Mouse (Mus musculus) Patski (cell line): ENCODE data around the gene Nrxn3. TPM values are rescaled to one million over a fixed set of nuclear protein-coding genes. Genes with fewer than 3 reads are reported as not detected.

ENCODE experiments used
- ATAC-seq: fragments of 100-300 bp; one replicate; pipeline ENCODE4 v1.8.0; 2021
- CTCF ChIA-PET: fragments of 350-600 bp; sonication (Branson Sonifier 250); formaldehyde crosslinking; loops from one replicate; lab custom pipeline; 2022; ENCODE audit warnings: inconsistent platforms; lab: Charles Lee
- POLR2A ChIA-PET: fragments of 350-600 bp; sonication (Branson Sonifier 250); formaldehyde crosslinking; loops from one replicate; lab custom pipeline; 2022; ENCODE audit warnings: antibody characterized with exemption, inconsistent platforms; lab: Charles Lee
- DNase-seq: peaks from one replicate; pipeline ENCODE4 v3.0.0-alpha.2; 2011; ENCODE audit warnings: low read depth, low spot score
- H3K27me3 ChIP-seq: fragments of 371-371 bp; one replicate; pipeline ENCODE4 v1.5.1; 2021
- CTCF ChIP-seq: fragments of 100-300 bp; IDR thresholded peaks from one replicate; pipeline ENCODE4 v1.5.1; 2021
- in situ Hi-C: fragments of 300-500 bp; cut with MboI; formaldehyde crosslinking; loops from 3 replicates; pipeline ENCODE4 v1.11.1; 2018; ENCODE audit warnings: low pct_unique_long_range_greater_than_20kb, mixed read lengths
- polyA plus RNA-seq: library from polyadenylated mRNA; unstranded; gene quantifications from one replicate; pipeline ENCODE4 v1.2.3, GENCODE M21; 2021

The Nrxn3 gene
- polyA plus RNA-seq, 1 experiment from 2014 or later = not detected

DNA sequence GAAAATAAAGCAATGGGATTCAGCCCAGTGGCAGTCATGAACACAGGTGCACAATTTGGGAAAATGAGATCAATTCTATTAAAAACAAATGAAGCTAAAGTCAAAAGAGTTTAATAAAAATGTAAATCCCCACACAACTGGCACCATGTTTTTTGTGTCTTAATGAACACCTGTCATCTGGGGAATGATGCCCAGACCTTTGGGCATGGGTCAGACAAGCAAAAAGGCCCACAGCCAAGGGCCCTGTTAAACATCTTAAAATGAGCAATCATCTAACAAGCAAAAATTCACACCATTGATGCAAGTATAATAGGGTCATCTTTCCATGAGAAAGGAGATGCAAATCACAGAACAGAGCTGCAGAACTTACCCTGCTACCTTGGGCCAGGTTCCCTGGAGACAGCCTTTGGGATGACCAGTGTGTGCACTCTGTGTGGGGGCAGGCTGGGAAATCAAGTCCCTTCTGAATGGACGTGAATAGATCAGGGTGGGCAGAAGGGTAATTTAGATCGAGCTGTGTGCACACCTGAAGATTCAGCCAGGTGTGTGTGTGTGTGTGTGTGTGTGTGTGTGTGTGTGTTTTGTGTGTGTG, 1223.3 kb downstream of the Nrxn3 start:
- in situ Hi-C loops = no loop called here

DNA sequence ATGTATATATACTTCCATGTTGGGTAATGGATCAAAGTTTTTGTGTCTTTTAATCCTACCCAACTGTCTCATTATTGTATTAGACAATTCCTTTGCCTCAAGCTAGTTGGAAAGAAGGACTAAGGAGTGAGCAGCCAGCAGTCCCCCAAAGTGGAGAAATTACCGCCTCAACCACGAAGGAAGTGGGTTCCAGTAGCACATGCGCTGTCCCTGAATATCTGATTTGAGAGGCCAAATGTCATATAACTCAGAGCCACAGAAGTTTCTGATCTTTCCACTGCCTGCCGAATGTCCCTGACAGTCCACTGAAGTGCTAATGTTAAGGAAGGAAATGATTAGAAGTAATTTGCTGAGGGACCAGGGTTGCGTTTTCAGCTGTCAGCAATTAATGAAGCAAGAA, 1223.8 kb downstream of the Nrxn3 start:
- H3K27me3 ChIP-seq = no peaks in the 10 kb centered on the region
- no peak for ATAC-seq
- POLR2A ChIA-PET = no interaction called here
- no peak for TF ChIP-seq CTCF
- in situ Hi-C loops = no loop called here
- DNase-seq = no peak
- CTCF ChIA-PET = interaction anchor here (1.3 kb wide), 1 partner anchor 8 kb away, joined by 3 read pairs; no protein-coding TSS in a partner anchor

More for the DNA sequence above, 1223.3 kb downstream of the Nrxn3 start:
- CTCF ChIA-PET = interaction anchor here (1.3 kb wide), 1 partner anchor 8 kb away, joined by 3 read pairs; no protein-coding TSS in a partner anchor
- ATAC-seq (no peak), DNase-seq (no peak)
- POLR2A ChIA-PET = no interaction called here
- no peak for TF ChIP-seq CTCF
- H3K27me3 ChIP-seq = no peaks in the 10 kb centered on the region

DNA sequence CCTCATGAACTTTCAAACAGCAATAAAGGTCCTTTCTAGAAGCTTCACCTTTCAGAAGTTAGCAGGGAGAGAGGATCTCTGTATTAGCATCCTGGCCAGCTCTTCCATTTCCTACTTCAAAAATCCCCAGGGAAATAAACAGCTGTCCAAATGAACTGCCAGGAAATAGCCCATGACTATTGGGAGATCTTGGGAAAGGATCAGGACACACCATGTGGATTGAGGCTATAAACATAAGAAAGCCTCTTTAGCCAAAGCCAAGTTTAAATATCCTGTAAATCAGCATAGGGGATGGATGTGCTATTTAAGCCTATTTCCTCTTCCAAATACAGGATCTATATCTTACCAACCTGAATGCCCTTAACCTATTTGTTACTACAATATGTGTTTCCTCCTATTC, 1230.6 kb downstream of the Nrxn3 start:
- CTCF ChIA-PET = no interaction called here
- DNase-seq (no peak), ATAC-seq (no peak)
- in situ Hi-C loops = no loop called here
- no peak for TF ChIP-seq CTCF
- POLR2A ChIA-PET = no interaction called here
- no peaks in the 10 kb centered on the region for H3K27me3 ChIP-seq

DNA sequence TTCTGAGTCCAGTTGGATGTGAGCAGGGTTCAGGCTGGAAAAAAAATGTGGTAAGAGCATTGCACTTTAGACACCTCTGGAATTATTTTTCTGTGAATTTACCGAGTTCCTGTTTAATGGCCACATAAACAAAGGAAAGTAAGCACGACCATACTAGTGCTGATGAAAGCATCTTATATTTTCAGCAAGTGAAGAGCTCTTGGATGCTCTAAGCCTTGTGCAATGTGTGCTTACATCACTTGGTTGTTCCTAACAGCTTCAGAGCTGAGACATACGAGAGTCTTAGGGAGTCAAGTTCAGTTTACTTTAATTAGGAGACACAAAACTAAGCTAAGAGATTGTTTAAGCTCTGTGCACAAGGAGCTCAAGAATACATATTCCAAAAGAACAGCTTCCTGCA, 1231.0 kb downstream of the Nrxn3 start:
- POLR2A ChIA-PET = no interaction called here
- CTCF ChIA-PET = interaction anchor here (1.3 kb wide), 1 partner anchor 8 kb away, joined by 3 read pairs; no protein-coding TSS in a partner anchor
- ATAC-seq (no peak), DNase-seq (no peak)
- in situ Hi-C loops = no loop called here
- no peaks in the 10 kb centered on the region for H3K27me3 ChIP-seq
- TF ChIP-seq CTCF = no peak

DNA sequence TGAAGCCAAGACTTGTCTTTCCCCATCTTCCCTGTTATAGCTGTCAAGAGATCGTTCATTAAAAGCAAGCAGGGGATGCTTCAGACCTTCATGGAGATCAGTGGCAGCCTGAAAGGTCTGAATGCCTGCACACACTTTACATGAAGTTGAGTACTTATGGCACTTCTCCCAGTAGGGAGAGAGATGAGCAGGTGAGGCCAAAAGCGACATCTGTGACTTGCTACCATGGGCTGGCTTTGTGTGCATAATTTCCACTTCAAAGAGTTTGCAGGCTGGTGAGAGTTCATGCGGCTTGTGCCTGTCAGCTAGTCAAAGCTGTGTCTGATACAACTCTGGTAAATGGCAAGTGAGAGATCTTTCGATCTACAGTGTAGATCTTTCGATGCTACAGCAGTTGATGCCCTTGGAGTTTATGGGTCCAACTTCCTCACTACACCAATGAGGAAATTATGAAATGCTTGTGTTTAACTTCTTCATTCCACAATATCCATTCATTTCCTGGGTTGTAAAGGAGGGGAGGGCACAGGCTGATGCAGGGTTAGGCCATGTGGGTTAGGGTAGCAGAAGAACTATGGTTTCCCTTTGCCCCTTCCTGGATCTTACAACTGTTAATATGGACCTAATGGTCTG, 1231.9 kb downstream of the Nrxn3 start:
- CTCF ChIA-PET = interaction anchor here (1.3 kb wide), 1 partner anchor 9 kb away, joined by 3 read pairs; no protein-coding TSS in a partner anchor

DNA sequence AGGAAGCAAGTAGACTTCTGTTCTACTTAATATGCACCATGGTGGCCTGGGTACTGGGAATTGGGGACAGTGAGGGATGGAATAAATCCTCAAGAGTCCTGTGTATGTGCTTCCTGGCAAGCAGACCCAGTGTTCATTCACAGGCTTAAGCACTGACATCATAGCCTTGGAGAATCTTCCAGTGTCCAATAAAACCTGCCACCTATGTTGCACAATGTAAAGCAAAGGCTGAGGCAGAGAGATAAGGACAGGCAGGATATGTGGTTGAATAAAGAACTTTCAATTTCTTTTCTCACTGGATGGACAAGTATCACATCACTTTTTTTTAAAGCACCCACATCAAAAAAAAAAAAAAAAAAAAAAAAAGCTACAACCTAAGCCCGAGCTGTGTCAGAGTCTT, 1240.4 kb downstream of the Nrxn3 start:
- in situ Hi-C loops = no loop called here
- CTCF ChIA-PET = interaction anchor here (1.3 kb wide), 1 partner anchor 13 kb away, joined by 3 read pairs; no protein-coding TSS in a partner anchor
- no peaks in the 10 kb centered on the region for H3K27me3 ChIP-seq
- POLR2A ChIA-PET = no interaction called here
- DNase-seq (no peak), ATAC-seq (no peak)
- no peak for TF ChIP-seq CTCF

More for the DNA sequence above, 1231.9 kb downstream of the Nrxn3 start:
- DNase-seq (no peak), ATAC-seq (no peak)
- TF ChIP-seq CTCF = no peak
- in situ Hi-C loops = no loop called here
- H3K27me3 ChIP-seq = no peaks in the 10 kb centered on the region
- POLR2A ChIA-PET = no interaction called here

DNA sequence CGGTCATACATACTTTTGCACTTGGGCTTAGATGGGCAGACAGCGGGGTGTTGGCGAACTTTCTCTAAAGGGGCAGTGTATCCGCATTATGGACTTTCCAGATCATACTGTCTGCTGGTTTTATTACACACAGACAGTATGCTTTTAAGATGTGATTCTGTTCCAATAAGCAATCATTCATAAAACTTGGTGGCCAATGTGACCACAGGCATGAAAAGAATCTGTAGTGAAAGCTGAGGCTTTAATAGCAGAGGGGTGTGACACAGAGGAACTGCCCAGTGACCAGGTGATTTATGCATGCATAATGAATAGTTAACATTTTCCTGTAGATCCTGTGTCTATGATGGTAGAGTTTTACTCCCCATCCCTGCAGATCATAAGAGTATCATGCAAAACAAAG, 1254.0 kb downstream of the Nrxn3 start:
- ATAC-seq (peak; percentile 73), DNase-seq (no peak)
- ChIA-PET CTCF (no interaction called here), POLR2A (no interaction called here)
- no peak for TF ChIP-seq CTCF
- H3K27me3 ChIP-seq = no peaks in the 10 kb centered on the region
- in situ Hi-C loops = loop anchor here (10.0 kb wide), 1 partner anchor 188 kb away; no protein-coding TSS in a partner anchor

DNA sequence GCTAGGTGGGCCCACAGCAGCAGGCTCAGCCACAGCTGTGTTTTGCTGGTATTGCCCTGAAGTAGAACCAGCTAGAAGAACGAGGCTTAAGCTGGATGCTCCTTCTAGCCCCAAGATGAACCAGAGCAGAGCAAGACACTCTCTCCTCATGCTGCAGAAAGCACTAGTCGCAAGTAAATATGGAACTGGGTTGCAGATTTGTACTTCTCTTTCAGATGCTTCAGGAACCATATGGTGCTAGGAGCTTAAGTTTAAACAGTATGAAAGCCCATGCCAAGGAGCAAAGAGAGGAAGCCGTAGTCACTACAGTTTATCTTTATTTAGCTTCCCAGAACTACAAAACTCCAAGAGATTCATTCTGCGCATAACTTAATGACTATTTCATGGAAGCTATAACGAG, 1254.8 kb downstream of the Nrxn3 start:
- ChIA-PET POLR2A (no interaction called here), CTCF (no interaction called here)
- no peaks in the 10 kb centered on the region for H3K27me3 ChIP-seq
- in situ Hi-C loops = loop anchor here (10.0 kb wide), 1 partner anchor 187 kb away; no protein-coding TSS in a partner anchor
- no peak for TF ChIP-seq CTCF
- ATAC-seq (no peak), DNase-seq (no peak)

DNA sequence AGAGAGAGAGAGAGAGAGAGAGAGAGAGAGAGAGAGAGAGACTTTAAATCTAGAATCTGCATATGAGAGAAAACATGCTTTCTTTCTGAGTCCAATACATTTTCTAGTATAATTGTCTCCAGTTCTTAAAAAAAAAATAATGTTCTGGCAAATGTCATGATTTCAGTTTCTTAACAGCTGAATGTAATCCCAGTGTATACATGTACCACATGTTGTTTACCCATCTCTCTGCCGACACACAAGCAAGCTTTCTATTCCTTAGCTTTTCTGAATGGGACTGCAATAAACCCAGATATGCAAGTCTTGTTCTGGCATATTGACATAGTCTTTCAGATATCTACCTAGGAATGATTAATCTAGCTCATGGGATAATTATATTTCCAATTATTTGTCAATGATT, 1256.5 kb downstream of the Nrxn3 start:
- ChIA-PET POLR2A (no interaction called here), CTCF (interaction anchor here (0.7 kb wide), 1 partner anchor 133 kb away, joined by 3 read pairs; no protein-coding TSS in a partner anchor)
- H3K27me3 ChIP-seq = no peaks in the 10 kb centered on the region
- in situ Hi-C loops = loop anchor here (10.0 kb wide), 1 partner anchor 186 kb away; no protein-coding TSS in a partner anchor
- DNase-seq (no peak), ATAC-seq (no peak)
- TF ChIP-seq CTCF = no peak

DNA sequence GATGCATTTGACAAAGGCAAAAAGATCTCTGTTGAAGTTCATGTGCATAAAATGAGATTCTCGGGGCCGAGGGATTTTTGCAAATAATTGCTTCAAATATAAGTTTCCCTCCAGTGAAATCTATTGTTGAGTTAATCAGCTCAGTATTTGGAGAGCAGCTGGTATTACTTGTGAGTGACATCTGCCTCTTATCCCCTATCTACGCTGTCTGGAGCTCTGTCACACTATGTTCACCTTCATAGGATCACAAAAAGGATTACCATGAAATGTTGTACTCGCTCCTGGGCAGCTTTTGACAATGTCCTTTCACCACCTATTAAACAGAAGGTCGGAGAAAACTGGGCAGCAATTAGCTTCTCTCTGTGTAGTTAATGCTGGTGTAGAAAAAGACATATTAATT, 1259.8 kb downstream of the Nrxn3 start:
- DNase-seq = no peak
- in situ Hi-C loops = no loop called here
- ChIA-PET CTCF (no interaction called here), POLR2A (no interaction called here)
- no peaks in the 10 kb centered on the region for H3K27me3 ChIP-seq
- no peak for TF ChIP-seq CTCF
- no peak for ATAC-seq

DNA sequence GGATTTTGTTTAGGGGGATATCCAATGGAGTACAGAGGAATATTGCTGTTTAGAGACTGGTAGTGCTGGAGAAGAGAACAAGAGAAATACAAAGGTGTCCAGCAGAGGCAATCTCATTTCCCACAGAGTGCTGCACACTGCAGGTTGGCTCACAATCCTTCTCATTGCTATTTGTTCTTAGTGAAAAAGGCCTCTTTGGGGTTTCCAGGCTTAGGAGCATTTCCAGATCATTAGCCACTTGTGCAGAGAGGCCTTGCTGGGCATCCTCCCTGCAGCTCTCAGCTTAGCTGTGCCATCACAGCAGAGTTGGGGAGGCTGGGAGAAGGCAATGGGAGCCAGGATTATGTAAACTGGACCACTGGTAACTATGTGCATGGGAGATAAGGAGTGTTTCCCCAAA, 1260.7 kb downstream of the Nrxn3 start:
- CTCF ChIA-PET = no interaction called here
- POLR2A ChIA-PET = no interaction called here
- in situ Hi-C loops = no loop called here
- no peak for ATAC-seq
- no peak for TF ChIP-seq CTCF
- DNase-seq = no peak
- H3K27me3 ChIP-seq = no peaks in the 10 kb centered on the region
